Mouse (Mus musculus): Measurements from ENCODE around the gene Dok3.

The Dok3 gene

GRCm38 (mm10) chr13:55476256-55476655 lies 52.8 kb downstream of the Dok3 start:
- in situ Hi-C loops (cut with MboI): no loop called here

GRCm38 (mm10) chr13:55475750-55476149 lies 53.3 kb downstream of the Dok3 start:
- in situ Hi-C loops (cut with MboI): no loop called here

- in situ Hi-C loops (cut with MboI): no loop called here
Measured at GRCm38 (mm10) chr13:55474621-55475069, 54.5 kb downstream of the Dok3 start.

- in situ Hi-C loops (cut with MboI): no loop called here
Measured at GRCm38 (mm10) chr13:55473961-55474360, 55.1 kb downstream of the Dok3 start.

All from mature B cell (primary cell).